Mouse (Mus musculus): ENCODE measurements around the gene Eif4enif1. TPM values are rescaled to one million over a fixed set of nuclear protein-coding genes. Genes with fewer than 3 reads are reported as not detected.
"Not testable (repeated sequence)": the region's sequence is repeated elsewhere in the genome, so short reads cannot be mapped to it uniquely, and the experiment has no call there.

Eif4enif1 gene
- total RNA-seq, 2 experiments from 2014 or later = 27.5 to 32.7 TPM

DNA sequence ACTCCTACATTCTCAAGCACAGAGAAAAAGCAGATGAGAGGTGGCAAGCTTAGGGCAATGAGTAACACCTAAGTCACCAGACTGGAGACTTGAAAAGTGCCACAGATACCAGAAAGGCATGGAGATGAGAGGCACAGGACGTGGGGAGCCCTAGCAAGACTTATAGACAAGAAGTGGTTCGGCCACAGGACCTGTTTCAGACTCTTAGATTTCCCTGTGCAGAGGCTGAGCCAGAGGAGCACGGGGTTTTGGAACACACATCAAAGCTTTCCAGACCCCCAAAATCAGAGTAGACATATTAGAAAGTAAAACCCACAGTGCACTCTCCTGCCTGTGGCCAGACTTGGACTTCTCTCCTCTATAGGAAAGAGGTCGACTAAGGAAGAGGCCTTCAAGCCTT, 20.9 kb upstream of the Eif4enif1 start:
- peak; percentile 77 for DNase-seq

DNA sequence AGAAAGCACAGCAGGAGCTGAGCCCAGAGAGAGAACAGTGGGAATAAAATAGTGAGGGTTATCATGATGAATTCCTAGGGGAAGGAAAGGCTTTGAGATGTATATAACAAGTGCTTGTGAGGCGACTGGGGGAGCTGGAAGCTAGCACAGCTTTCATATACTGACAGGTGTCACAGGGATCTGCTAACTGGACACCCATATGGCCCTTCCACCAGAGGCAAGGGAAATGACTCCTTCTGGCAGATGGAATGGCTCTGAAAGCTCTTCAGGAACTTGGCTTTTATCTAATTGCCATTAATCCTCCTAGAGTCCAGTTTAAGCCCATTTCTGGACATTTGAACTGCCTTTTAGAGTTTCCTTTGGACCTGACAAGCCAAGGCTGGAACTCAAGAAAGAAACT, 20.2 kb upstream of the Eif4enif1 start:
- not testable (repeated sequence) for DNase-seq

DNA sequence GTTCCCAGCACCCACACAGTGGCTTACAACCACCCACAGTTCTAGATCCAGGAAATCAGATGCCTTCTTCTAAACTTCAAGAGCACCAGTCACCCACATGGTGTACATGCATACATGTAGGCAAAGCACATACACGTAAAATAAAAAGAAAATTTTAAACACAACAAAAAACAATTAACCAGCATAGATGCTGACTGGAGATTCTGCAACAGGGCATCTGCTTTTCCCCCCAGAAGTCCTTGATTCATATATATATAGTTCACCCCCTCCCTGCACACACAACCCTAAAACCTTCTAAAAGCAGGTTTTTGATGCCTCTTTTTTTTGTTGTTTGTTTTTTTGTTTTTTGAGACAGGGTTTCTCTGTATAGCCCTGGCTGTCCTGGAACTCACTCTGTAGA, 19.5 kb upstream of the Eif4enif1 start:
- not testable (repeated sequence) for DNase-seq

DNA sequence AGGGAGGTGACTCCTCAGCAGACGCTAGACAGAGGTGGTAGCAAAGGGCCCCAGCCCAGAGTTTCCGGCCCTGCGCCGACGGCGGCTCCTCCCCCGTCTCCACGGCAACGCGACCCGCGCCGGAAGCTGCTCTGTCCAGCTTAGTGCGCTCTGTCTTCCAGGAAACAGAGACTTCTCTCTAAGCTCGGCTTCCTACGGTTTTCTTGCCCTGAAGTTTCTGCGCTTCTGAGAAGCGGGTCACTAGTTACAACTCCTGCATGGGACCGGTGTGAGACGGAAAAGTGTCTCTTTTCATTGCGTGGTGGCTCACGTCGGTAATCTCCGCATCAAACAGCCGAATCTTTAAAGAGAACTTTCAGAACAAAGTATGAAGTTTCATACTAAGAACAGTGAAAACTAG, 8.8 kb upstream of the Eif4enif1 start, which contains the start of gene Sfi1:
Gene Sfi1 (minus strand): TSS at position 101 of the 400 bp plus-strand sequence.
- DNase-seq = no peak

DNA sequence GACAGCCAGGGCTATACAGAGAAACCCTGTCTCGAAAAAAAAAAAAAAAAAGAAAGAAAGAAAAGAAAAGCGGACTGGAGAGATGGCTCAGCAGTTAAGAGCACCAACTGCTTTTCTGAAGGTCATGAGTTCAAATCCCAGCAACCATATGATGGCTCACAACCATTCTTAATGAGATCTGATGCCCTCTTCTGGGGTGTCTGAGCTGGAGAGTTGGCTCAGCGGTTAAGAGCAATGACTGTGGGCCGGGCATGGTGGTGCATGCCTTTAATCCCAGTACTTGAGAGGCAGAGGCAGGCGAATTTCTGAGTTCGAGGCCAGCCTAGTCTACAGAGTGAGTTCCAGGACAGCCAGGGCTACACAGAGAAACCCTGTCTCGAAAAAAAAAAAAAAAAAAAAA, 1.6 kb upstream of the Eif4enif1 start:
- DNase-seq = peak; percentile 5

DNA sequence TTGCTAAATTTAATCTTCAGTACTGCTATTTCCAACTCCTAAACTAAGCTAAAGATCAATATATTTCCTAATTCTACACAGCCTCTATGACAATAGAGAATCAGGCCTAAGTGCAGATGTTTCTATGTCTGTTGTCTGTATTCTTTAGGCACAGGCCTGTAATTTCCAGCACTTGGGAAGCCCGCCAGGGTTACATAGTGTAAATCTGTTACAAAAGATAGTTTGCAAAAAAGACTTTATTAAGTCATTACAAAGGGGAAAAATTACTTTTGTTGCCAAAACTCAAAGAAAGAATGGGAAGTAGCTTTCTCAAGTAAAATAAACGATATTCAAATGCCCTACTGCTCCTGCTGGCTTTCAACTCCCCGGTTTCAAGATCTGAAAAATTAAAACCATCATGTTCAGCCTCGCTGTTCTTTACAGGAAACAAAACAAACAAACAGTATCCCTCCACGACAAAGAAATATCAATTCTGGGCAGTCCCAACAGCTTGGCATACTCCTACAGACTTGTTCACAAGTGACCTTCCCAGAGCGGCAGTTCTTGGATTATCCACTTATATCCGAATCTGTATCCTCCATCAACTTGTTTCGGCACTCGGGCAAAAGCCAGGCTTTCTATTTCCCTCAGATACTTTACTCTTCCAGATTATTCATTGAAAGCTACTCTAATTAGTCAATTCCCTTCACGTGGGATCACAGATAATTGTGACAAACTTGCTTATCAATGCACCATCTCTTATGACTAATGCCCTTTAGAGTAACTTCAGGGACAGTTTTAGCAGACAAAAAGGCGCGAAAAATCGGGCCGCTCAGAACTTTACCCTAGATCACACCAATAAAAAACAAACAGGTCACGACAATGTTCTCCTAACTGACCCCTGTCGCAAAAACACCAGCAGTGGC, 614 bp upstream of the Eif4enif1 start:
- DNase-seq = no peak

DNA sequence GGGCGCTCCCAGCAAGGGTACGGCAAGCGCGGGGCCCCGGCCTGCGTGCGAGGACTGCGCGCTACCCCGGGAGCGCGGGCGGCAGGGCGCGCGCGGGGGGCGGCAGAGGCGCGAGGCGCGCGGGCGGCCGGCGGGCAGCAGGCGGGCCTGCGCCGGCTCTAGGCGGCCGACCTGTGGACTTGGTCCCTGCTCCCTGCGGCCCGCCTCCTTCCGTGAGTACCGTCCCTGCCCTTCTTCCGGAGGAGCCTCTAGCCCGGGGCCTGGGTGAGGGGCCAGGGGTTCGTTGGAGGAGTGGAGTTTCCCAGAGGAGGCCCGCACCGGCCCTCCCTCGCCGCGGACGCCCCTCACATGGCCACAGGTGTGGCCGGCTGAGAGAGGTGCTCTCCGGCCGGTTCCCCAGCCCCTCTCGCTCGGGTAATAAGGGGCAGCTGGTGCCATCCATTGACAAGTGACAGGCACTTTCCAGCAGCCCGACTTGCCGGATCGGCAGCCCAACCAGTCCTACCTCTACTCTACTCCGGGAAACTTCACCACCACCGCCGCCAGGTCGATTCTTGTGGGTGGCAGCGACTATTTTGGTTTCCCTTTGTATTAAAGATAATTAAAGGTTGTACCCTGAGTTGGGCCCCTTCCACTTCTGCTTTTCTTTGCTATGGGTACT, 719 bp downstream of the Eif4enif1 start:
- peak; percentile 48 for DNase-seq

DNA sequence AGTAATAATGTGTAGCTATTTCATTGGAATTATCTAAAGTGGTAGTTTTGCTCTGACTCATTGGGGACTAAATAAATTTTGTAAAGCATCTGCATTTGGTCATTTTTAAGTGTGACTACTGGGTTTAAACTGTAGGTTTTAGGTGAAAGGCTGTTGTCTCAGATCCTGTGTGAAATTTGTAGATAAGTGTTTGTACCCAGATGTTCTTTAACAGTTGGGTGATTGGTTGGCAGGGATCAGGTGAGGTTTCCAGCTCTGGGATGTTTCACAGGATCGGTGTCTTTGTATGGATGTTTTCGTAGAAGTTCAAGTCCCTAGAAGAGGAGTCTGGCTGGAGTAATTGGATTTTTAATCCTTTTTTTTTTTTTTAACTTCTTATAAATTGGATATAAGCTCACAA, 1.6 kb downstream of the Eif4enif1 start:
- DNase-seq = no peak

DNA sequence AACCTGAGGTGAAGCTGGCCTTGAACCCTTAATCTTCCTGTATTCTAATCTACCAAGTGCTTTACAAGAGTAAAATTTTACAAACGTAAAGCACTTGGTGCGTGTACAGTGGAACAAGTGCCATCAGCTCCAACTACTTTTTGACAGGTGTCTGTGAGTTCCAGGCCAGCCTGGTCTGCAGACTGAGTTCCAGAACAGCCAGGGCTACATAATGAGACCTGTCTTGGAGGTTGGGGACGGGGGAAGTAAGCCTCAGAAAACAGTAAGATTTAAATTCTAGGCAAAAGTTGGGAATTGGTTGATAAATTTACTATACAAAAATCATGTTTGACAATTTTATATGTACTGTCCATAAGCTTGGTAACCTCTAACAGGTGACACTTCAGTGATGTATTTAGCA, 3.0 kb downstream of the Eif4enif1 start:
- no peak for DNase-seq

DNA sequence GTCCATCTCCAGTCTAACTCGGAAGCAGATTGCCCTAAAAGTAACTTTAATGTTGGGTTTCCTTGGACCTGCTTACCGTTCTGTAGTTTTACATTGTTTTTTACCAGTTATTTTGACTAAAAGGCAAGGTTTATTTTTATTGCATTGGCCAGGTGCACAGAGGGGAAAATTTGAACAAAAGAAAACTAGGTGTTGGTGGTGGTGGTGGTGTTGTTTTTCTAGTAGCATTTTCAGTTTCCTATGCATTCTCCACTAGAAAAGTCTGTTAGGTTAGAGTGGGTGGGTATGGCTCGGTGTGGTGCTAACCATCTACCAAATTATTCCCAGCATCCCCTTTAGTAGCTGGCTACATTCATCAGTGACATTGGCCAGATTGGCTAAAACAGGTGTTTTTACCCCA, 4.6 kb downstream of the Eif4enif1 start:
- no peak for DNase-seq

DNA sequence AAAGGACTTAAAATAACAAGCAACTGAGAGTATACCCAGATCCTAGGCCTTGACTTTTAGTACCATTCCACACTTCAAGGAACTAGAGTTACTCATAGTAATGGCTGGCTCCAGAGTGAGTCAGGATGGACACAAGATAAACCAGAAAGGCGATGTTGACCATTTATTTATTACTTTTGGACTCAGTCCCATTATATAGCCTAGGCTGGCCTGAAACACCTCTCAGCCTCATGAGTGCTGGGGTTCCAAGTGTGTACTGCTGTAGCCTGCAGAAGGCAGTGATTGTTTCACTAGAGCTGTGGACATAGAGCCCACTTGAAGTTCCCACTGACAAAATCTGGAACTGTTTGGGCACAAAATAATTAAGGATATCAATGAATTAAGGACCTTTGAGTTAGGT, 10.3 kb downstream of the Eif4enif1 start:
- DNase-seq = no peak

DNA sequence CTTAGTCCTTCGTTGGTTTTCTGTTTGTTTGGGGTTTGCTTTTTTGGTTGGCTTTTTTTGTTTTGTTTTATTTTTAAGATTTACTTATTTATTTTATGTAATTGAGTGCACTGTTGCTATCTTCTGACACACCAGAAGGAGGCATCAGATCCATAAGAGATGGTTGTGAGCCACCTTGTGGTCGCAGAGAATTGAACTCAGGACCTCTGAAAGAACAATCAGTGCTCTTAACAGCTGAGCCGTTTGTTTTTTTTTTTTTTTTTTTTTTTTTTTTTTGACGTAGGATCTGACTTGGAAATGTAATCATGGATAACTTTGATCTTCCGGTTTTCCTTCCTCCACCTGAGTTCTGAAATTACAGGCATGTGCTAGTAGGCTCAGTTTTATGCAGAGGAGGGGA, 20.9 kb downstream of the Eif4enif1 start:
- no peak for DNase-seq

DNA sequence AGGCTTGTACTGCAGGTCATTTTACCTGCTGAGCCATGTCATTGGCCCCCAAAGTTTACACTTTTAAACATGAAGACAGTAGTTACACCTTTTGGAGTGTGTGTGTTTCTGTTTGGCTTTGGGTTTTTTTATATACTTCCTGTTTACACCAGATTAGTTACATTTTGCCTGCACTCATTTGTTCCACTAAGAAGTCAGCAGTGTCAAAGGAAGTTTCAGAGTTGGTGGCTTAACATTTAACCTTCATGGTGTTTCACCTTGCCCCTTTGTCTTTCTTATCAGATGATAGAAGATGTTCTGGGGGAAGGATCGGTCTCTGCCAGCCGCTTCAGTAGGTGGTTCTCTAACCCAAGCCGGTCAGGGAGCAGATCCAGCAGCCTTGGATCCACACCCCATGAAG, 24.9 kb downstream of the Eif4enif1 start:
- no peak for DNase-seq

DNA sequence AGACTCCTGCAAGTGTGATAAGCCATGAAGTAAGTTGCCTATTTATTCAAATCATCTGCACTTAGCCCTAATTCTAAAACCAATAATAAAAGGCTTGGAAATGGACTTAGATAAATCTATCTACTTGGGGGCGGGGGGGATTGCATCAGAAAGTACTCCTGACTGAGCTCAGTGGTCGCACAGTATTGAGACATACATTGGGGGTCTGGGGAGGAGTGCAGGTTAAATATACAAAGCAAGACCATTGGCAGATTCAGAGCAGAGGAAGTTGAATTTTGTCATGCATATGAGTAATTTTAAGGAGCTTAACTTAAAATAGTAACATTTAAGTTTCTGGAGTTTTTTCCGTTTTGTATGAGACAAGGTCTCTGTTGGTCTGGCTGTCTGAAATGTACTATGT, 30.1 kb downstream of the Eif4enif1 start:
- DNase-seq = no peak

DNA sequence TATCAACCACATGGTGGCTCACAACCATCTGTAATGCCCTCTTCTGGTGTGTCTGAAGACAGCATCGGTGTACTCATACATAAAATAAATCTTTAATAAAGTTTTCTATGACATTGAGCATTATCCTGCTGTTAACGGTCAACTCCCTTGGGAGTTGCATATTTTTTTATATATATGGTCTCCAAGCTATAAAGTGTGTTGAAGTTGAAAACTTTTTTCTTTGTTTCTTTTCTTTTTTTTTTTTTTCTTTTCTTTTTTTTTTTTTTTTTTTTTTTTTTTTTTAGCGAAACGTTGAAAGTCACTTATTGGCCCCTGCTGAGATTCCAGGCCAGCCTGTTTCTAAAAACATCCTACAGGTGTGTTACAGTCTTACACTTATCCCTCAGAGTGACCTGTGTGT, 31.5 kb downstream of the Eif4enif1 start:
- DNase-seq = no peak

DNA sequence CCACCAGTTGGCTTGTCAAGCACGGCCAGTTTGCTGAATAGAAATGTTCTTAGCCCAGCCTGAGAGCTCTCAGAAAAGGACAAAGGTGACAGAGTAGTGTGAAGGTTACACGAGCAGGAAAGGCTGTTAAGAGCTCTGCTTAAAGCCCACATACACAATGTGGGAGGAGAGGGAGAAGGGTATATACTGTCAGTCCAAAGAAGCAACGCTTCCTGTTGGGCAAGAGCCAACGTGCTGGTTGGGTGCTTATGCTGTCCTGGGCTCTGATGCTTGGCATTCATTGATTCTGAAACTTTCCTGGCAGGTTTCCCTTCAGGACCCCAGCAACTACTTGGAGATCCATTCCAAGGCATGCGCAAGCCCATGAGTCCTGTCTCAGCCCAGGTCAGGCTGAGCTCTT, 33.1 kb downstream of the Eif4enif1 start:
- no peak for DNase-seq

DNA sequence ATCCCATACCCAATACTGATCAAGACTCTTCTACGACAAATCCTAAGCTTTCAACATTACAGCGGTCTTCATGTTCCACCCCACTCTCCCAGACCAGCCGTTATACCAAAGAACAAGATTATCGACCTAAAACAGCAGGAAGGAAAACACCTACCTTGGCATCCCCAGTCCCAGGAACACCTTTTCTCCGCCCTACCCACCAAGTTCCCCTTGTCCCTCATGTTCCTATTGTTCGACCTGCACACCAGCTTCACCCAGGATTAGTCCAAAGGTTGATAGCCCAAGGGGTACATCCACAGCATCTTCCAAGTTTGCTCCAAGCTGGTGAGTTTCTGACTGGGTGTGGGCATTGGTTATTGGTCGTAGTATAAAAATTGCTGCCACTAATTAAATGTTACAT, 40.2 kb downstream of the Eif4enif1 start:
- no peak for DNase-seq

DNA sequence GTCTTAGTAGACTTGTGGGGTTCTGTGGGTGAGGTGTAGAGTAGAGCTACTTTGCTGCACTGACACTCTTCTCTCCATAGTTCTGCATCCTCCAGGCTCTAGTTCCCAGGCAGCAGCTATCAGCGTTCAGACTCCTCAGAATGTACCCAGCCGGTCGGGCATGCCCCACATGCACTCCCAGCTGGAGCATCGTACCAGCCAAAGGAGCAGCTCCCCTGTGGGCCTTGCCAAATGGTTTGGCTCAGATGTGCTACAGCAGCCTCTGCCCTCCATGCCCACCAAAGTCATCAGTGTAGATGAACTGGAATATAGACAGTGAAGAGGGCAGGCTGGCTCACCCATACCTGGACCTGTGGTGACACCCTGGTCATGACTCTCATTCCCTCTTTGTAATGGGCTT, 41.6 kb downstream of the Eif4enif1 start:
- no peak for DNase-seq

DNA sequence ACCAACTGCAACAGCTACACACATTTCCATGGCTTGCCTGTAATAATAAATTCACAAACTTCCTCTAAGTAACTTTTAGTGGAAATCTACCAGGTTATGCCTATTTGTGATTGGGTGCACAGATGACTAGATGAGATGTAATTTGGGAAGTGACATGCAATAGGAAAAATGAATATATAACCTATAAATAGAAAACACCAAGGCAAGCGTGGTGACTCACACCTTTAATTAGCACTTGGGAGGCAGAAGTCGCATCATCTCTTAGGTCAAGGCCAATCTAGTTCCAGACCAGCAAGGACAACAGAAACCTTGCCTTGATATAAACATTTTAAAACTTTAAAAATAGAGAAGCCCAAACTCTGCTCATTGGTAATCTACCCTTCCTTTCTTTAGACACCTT, 45.2 kb downstream of the Eif4enif1 start:
- no peak for DNase-seq

DNA sequence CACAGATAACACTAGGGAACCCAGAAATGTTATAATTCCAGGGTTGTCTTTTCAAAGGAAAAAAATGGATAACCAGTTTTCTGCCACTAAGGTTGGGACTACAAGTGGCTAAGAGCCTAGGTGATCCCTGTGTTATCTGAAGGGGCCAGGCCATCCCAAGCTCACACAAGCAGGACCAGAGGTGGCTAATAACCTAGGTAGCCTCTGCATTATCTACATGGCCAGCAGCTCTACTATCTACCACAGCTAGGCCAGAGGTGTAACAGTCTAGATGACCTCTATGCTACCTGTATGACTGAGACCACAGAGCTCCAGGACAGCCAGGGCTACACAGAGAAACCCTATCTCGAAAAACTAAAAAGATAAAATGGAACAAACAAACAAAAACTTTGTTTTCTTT, 57.3 kb downstream of the Eif4enif1 start:
- no peak for DNase-seq

DNA sequence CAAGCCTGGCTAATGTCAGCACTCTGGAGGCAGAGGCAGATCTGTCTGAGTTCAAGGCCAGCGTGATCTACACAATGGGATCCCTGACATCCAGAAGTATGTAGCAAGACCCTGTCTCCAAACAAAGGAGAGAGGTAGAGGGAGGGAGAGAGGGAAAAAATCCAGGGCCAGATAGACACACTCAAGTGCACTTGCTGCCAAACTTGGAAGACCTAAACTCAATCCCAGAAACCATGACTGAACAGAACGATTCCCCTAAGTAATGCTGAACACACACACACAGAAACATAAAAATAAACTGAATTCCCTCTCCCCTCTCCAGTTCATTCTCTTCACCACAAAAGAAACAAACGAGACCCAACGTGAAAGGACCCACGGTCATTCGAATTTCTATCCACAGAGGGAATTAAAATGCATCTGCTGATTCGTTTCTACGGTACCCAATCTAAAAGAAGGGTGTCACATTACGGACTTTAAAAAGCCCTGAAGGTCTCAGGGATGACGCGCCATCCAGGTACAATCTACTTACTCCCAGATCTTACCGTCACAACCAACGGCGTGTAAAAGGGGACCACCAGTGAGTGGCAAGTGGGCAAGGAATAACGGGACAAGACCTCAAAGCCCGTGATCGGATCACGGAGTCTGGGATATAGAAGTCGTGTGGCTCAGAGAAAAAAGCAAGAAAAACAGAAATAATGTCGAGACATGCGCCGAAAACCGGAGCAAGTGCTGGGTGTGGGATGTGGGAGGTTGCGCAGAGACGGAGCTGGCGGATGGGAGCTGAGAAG, 63.3 kb downstream of the Eif4enif1 start:
- DNase-seq = no peak

DNA sequence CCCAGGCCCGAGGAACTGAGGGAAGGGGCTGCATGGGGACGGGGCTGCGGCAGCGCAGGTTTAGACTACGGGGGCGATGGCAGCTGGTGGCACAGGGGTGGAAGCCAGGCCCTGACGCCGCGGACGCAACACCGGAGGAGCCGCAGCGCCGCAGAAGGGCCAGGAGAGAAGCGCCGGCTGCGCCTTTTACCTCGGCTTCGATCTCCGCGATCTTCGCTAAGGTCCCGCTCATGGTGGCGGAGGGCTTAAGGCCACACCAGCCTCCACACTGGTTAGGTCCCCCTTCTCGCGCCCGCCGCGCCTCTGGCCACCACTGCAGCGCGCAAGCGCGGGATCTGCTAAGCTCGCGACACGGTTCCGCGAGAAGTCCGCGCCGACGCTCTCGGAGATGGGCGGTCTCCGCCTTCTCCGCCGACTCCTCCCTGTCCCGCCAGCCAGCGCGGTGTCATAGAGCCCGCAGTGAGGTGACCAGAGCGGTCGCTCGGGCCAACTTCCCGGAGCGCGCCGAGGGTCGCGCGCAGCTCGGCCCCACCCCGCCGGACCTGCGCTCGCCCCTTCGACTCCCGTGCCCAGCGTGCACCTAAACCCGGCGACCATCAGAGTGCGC, 64.0 kb downstream of the Eif4enif1 start, which contains the start of gene Drg1:
Gene Drg1 (minus strand): TSS at position 337 of the 607 bp plus-strand sequence.
- peak; percentile 94 for DNase-seq
